Mouse (Mus musculus): ENCODE measurements around the gene Aldh1a3. TPM values are rescaled to one million over a fixed set of nuclear protein-coding genes. Genes with fewer than 3 reads are reported as not detected.

Gene Aldh1a3
- not detected in 2 replicates for total RNA-seq (2015)
- total RNA-seq (2017): 0.04 TPM in 1 of 2 replicates, not detected in the other

DNA sequence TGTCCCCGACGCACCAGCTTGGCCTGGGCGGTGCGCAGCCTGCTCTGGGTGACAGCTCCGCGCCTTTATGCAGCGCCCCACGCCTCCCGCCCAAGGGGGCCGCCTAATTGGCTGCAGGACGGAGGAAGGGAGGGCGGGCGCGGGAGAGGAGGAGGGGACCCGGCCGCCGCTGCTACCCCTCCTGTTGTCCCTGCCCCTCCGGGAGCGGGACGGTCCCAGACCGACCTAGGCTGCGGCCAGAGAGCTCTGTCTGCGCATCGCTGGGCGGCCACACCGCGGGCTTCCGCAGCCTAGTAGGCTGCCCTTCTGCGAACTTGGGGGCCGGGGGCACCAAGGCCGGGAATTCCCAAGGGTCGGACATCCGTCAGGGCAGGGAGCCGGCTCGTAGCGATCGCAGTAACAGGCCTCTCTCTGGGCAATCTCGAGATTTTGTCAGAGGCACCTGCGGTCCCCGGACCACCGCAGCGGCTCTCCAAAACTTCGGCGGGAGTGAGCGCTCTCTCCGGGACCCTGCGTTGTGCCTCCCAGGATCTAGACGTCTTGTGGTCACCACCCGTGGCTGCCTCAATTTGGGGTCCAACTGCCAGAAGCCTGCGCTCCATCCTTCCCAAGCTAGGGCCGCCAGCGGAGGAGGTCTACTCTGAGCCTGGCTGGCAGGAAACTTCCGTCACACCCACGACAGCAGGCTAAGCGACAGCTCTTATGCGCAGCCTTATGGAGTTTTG is at the start of gene Aldh1a3:
Gene Aldh1a3, minus strand, starts transcription at position 81 of the 725 bp plus-strand sequence.
- peak; percentile 66 for ATAC-seq (replicated peaks; ENCODE audit: poor library complexity)

DNA sequence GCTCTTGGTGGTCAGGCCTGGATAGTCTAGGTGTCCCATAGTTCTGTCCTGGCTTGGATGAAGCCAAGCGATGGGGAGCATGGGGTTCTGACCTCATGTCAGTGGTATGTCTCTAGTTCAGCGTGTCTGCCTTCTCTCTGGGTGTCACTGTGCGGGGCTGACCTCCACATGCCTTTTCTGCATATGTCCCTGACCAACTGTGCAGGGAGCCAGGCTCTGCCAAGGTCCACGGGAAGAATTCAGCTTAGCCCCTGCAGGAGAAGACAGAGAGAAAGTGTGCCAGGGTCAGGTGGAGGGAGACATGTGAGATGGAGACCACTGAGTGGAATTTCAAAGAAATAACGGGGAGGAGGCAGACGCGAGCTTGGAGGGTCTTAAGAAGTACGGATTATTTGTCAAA is 49.0 kb upstream of the Aldh1a3 start:
- ATAC-seq (replicated peaks; ENCODE audit: poor library complexity): no peak

DNA sequence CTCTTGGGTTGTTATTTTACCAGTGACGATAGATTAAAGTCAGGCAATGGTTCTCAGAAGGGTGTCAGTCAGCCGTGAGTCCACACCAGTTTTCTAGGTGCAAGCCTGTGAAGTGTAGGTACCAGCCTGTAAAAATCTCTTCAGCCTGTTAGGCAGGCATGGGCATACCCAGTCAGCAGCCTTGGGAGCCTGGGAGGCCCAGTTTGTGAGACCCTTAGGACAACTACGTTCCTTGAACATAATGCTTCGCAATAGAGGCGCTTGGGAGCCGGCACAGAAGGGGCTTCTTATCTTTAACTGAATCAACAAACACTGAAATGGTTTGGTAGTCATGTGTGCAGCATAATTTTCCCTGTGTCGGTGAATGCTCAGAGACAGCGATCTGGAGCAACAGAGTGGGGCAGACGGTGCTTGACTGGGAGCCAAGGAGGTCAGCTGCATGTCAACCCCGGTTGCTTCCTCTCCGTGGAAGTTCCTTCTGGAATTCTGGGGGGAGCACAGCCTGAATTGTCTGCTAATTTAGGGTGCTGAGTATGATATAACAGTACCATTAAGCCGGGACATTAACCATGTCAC is 44.4 kb upstream of the Aldh1a3 start:
- no peak for ATAC-seq (replicated peaks; ENCODE audit: poor library complexity)

DNA sequence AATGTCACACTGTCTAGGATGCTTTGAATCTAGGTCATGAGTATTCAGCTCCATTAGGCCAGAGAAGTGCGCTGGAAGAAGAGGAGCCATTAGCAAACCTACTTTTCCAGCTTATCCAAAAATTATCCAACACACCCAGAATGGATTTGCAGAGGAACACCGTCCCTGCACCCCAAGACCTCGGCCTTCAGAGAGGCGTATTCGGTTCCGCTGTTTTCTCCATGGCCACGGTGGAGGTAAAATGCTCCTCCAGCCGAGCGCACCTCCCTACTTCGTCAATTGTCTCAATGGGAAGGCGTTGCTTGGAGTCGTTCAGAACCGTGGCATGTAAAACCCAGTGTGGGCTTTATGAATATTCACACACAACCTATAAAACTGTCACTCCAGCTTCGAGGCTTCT is 39.3 kb upstream of the Aldh1a3 start:
- ATAC-seq (replicated peaks; ENCODE audit: poor library complexity): no peak

DNA sequence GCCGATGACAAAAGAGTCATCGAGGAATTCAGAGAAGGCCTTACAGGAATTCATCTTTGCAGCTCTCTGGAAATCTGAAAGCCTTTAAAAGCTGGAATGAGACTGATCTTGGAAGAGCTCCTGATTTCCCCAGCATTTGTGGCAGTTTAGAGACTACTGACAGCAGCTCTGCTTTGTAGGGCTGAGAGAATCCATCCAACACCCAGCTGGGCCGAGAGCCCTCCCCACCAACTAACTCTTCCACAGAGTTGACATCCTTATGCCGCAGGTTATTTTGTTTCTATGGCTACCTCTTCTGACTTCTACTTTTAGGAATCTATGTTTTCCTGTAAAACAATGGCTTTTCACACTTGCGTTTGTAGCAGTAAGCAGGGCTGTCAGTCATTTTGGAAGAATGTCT is 37.9 kb upstream of the Aldh1a3 start:
- ATAC-seq (replicated peaks; ENCODE audit: poor library complexity): no peak

DNA sequence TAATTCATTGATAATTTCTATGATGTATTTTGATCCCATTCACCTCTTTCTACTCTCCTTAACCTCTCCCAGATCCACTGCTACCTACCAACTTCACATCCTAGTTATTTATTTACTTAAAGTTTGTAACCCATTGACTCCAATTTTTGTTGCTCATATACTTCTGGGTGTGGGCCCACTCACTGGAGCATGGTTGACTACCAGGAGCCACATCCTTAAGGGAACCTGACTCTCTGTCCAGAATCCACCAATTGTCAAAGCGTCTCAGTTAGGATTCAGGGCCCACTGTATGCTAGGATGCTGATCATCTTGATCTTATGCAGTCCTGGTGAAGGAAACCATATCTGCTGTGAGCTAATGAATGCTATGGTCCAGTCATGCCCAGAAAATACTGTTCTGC is 35.8 kb upstream of the Aldh1a3 start:
- no peak for ATAC-seq (replicated peaks; ENCODE audit: poor library complexity)

DNA sequence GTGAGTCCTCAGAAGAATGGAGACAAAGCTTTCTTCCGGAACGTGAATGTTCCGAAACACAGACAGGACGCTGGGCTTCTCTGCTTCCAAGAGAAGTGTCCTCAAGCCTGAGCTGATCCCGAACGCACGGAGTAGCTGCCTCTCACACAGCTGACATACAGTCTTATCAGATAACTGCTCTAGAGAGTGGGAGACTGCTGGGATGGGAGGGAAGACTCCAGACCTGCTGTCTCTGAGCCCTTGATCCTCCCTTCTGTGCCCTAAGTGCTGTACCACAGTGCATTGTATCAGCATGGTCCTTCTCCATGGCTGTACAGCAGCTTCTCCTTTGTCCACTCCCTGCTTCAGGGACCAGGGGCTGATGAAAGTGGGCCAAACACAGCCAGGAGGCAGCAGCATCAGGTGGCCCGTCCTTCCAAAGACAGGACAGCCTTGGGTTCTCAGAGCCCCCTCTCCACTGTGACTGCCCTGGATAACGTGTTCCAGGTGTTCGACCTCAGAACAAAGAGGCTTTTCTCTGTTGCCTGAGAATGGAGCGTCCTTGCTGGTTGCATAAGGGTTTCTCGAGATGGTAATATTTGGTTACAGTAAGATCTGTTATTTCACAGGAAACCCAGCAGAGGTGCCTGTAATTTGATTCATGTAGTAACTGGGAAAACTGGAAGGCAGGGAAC is 24.4 kb upstream of the Aldh1a3 start:
- no peak for ATAC-seq (replicated peaks; ENCODE audit: poor library complexity)

DNA sequence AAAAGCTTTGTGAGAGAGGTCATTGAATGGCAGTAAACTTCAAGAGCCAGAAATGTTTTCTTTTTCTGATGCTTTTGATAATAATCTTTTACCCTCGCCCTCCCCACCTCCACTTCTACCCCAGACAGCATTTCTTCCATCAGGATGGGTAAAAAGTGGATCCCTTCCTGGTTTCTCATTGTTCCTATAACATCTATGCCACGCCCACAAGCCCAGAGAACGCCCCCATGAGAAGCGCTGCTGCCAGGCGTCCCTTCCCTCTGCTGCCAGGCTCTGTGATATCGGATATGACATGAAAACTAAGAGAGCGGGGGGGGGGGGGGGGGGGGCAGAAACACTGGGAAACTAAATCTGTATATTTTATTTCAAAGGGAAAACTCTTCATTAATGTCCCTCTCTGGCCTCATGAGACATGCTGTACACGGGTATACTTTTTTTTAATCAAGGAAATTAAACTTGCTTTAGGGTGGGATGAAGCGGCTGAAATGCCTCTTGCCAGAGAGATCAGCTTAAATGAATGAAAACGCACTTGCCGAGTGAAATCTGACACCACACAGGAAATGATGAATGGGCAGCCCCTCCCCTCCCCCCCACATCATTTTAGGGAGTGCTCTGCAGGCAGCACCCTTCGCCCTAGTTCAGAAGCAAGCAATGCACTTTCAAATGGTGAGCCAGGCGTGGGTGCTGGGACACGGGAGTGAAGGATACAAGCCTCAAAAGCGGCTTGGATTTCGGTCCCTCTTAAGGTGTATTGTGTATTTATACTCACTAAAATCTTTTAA is 22.8 kb upstream of the Aldh1a3 start:
- ATAC-seq (replicated peaks; ENCODE audit: poor library complexity): peak; percentile 90

DNA sequence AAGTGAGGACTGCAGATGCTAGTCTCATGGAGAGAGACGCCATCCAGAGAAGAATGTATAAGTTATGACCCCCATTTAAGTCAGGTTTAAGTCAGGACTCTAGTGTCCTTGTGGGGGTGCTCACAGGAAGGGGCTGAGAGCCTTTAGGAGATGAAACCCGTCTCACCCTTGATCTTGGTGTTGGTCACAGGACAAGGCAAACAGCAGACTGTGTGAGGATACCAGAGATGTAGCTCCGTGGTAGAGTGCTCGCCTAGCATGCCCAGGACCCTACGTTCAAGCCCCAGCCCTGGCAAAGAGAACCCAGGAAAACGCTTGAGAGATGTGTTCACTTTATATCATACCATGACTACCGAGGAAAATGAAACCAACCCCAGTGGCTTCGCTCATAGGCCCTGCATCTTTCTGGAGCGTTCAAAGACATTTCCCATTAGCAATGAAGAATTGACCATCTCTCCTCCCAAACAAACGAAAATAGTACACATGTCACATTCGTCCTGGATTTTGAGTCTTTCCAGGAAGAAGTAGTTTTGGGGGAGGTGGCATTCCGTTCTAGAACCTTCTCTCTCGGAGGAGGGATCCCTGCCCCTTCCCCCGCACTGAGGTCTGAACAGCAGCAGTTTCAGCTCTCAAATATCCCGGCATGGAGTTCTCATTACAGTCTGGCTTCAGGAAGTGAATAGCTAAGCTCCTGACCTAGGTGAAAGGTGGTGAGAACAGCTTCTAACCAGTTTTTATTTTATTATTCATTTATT is 21.6 kb upstream of the Aldh1a3 start:
- no peak for ATAC-seq (replicated peaks; ENCODE audit: poor library complexity)

DNA sequence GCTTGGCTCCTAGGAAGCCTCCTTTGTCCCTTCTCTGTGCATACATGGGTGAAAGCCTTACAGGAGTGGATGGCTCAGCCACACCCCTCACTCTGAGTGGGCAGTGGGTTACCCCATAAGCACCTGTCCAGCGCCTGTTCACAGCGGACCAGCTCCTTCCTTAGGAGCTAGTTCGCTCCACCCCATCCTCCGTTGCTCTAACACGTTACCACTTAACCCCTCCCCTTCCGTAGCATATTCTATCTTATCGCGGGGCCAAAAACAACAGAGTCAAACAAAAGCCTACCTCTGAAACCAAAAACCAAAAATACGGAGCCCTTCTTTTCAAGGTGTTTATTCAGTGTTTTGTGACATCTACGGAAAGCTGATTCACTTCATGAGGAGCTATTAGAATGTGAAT is 21.0 kb upstream of the Aldh1a3 start:
- no peak for ATAC-seq (replicated peaks; ENCODE audit: poor library complexity)

DNA sequence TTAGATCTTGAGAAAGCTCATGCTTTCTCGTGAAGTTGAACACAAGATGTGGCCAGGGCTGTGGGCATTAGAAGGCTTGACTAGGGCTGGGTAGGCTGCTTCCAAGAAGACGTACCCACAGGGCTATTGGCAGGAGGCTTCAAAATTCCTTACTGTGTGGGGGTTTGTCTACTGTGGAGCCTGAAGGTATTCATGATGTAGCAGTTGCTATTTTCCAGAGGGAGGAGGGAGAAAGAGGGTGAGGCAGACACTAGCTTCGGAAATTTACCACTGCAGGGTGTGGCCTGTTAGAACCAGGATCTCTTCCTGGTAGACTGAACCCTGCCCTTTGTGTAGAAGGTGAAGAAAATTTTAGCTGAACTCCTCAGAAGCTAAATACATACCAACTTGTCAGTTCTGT is 19.5 kb upstream of the Aldh1a3 start:
- ATAC-seq (replicated peaks; ENCODE audit: poor library complexity): no peak

DNA sequence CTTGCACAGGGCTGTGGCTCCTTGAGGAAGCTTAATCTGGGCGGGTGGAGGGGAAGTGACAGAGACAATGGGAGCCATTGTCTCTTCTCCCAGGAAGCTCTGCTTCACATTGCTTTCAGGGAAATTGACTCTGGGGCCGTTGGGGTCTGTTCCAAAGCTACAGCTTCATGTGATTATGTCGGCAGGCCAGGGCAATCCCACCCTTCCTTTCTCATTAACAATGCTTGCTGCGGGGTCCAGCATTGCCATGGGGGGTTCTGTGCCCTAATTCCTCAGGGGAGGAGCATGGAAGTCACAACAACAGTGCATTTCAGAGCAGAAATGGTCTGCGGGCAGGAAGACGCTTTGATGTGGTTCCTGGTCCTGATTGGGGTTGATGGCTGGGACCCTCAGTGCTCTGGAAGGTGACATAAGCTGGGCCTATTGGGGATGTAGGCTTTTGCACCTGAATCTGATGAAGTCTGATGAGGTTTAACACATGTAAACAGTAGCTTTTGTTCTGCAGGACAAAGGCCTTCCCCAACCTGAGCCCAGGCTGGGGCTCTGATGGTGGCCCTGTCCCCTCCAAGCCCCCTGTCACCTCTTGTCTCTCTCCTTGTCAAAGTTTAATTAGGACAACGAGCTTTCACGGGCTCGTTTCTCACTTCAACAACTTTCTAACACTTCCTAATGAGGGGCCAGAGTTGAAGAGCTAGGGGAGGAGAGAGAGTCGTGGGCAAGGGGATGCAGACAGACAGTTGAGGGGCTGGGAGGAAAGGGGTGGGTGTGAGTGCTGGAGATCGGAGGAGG is 18.0 kb upstream of the Aldh1a3 start:
- no peak for ATAC-seq (replicated peaks; ENCODE audit: poor library complexity)

DNA sequence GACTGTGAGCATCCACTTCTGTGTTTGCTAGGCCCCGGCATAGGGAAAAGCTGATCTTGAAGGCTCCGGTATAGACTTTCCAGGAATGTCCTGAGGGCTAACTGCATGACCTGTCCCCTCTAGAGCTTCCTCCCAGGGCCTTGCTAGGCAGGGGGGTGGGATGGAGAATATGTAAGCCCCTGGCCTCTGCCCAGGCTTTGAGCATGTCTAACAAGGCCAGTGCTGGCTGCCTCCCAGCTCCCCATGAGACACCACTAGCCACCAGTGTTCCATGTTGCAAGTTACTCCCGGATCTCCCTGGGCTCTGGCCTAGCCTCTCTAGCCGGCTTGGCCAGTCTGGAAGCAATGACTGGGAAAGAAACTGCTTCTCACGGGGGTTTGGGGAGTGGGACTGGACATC is 17.4 kb upstream of the Aldh1a3 start:
- no peak for ATAC-seq (replicated peaks; ENCODE audit: poor library complexity)

DNA sequence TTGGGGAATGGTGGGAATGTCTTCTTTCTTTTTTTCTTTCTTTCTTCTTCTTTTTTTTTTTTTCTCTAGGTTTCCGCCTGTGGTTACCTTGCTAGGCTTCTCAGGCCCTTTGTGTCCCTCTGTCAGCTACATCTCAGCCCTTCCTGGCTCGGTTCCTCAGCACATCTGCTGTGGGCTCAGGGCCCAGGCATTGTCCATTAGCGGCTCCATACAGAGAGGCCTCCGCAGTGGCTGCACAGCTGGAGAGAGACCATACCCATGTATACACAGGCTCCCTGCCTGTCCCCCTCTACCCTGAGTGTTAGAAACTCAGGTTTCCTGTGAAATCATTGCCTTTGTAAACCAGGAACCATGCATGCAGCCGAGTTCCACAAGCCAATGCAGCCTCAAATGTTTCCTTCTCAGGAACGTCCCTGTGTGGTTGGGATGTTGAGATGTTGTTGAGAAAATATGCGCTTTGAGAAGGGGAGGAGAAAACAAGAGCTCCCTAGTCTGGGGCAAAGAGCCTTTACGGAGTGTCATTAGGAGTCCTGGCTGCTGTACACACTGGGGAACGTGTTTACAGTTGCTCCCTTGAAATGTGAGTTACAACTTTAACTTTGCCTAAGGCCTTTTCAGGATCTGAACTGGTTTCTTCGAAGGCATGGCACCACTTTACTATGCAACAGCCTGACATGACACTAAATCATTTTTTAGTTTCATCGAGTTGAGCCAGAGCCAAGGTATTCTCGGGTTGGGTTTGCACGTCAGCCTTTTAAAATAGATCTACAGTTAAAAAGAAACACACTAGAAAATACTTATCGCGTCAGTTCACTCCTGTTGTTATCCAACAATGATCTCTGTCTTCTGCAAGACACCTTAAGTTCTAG is 15.4 kb upstream of the Aldh1a3 start:
- ATAC-seq (replicated peaks; ENCODE audit: poor library complexity): no peak

DNA sequence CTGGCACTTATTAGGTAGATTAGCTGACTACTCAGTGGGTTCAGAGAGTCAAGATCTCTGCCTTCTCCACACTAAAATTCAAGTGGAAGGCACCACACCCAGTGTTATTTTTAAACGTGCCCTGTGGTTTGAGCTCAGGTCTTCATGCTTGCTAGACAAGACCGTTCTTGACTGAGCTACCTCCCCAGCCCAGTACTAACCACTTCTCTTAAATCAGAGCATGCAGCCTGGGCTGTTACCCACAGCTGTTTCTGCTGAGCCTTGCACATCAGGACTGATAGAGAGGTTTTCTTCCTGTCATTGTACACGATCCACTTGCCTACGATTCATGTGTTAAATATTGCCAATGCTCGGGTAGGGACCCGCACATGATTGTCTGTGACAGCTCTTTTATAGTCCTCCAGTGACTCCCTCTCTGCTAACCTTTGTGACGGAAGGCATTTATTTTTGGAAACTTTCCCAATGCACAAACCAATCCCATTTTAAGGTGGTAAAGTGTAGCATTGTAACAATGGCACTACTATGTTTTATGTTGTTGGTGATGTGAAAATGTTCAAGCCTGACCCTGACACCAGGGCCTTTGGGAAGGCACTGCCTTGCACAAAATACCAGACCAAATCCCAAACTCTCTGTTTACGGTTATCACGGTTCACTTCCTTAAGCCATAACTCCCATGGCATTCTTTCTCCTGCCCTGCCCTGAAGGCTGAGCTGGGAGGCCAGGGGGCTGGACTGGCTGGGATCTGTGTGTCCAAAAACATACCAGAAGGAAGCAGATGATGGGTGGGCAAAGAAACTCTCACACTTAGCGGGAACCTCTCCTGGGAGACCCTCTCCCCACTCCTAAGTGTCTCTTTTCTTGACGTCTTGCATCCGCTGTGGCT is 11.7 kb upstream of the Aldh1a3 start:
- peak; percentile 47 for ATAC-seq (replicated peaks; ENCODE audit: poor library complexity)

DNA sequence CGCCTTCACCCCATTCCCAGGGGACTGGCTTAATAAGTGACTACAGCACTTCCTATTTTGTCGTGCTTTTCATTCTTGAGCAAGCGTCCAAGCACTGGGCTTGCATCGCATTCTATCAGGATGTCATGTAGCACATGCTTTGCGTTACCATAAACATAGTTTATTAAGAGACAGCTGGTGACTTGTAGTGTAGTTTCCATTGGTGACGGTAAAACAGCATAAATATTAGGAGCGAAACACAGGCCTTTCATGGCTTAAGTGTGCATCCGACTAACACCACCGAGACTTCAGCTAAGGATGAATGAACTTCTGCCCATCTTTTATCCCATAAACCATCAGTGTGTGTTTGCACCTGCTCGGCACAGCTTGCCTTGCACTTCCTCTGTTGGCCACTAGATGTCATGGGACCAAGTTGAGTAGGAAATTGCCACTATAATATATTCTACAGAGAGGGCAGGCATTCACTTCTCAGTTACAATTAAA is 7.2 kb upstream of the Aldh1a3 start:
- peak; percentile 81 for ATAC-seq (replicated peaks; ENCODE audit: poor library complexity)

DNA sequence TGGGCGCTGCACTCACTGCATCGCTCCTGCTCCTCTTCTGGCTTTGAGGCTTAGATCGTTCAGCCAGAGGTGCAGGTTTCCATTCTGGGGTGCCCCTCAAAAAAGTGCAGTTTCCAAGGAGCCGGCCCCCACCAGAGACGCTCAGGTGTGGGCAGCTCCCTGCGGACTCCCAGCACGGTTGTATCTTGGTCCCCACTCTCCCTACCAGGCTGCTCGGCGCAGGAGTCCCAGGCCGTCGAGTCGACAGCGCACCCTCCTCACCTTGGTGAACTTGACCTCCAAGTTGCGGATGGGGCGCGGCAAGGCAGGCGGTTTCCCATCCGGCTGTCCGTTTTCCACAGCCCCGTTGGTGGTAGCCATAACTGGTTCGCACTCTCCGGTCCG is 272 bp downstream of the Aldh1a3 start:
- peak; percentile 26; the same call in 1 of the 2 replicates for ATAC-seq (replicated peaks; ENCODE audit: poor library complexity)

DNA sequence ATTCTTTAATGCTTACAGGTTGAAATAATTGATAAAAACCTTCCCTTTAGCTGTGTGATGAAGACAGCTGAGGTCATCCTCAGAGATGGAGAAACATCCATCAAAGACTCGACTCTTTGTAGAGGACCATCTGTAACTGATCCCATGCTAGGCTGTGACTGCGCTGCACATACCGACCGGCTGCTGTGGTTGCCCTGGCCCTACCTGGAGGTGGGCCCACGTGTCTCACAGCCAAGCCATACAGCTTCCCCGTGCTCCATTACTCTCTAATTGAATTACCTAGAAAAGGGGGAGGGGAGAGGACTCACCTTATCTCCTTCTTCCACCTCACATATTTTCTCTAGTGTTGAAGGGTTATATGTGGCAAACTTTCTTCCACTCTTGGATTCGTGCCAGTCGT is 5.4 kb downstream of the Aldh1a3 start:
- ATAC-seq (replicated peaks; ENCODE audit: poor library complexity): no peak

All from megakaryocyte progenitor cell, adult 5-6 weeks (primary cell).